Mouse (Mus musculus) intestine, embryonic 16.5 days (tissue): ENCODE measurements around the gene Cct2. TPM values are rescaled to one million over a fixed set of nuclear protein-coding genes. Genes with fewer than 3 reads are reported as not detected.

Source experiments
- ATAC-seq: fragments of 200-750 bp; cut with Nextera tagmentation; 2 replicates; pipeline ENCODE4 v1.8.0; 2017; ENCODE audit warnings: moderate TSS enrichment, moderate library complexity
- H3K27ac ChIP-seq: fragments of 300-500 bp; sonication (generic); 2 replicates; pipeline ENCODE4 v1.5.1; 2014; ENCODE audit warnings: mild to moderate bottlenecking, low read length
- H3K27me3 ChIP-seq: fragments of 300-500 bp; sonication (generic); replicated peaks from 2 replicates; pipeline ENCODE4 v1.6.1; 2014; ENCODE audit warnings: low read length, control low read depth, mixed read lengths; ENCODE audit not compliant: control insufficient read depth, insufficient read depth
- H3K36me3 ChIP-seq: fragments of 300-500 bp; sonication (generic); 2 replicates; pipeline ENCODE4 v1.6.1; 2014; ENCODE audit warnings: low read length, control low read depth; ENCODE audit not compliant: control insufficient read depth, insufficient read depth
- H3K4me1 ChIP-seq: fragments of 300-500 bp; sonication (generic); 2 replicates; pipeline ENCODE4 v1.6.1; 2014; ENCODE audit warnings: low read length, control low read depth, mixed read lengths; ENCODE audit not compliant: control insufficient read depth, insufficient read depth
- H3K4me2 ChIP-seq: fragments of 300-500 bp; sonication (generic); 2 replicates; pipeline ENCODE4 v1.6.1; 2014; ENCODE audit warnings: low read depth, low read length, control low read depth
- H3K4me3 ChIP-seq: fragments of 300-500 bp; sonication (generic); 2 replicates; pipeline ENCODE4 v1.5.1; 2014; ENCODE audit warnings: mild to moderate bottlenecking, low read length
- H3K9ac ChIP-seq: fragments of 300-500 bp; sonication (generic); 2 replicates; pipeline ENCODE4 v1.6.1; 2014; ENCODE audit warnings: low read depth, low read length
- H3K9me3 ChIP-seq: fragments of 300-500 bp; sonication (generic); 2 replicates; pipeline ENCODE4 v1.6.1; 2016; ENCODE audit warnings: low read length, control low read depth; ENCODE audit not compliant: control insufficient read depth
- WGBS: fragments of 180-500 bp; shearing (Covaris S2); extraction: QIAGEN DNeasy Blood & Tissue Kit; methylation state at CpG from one replicate; pipeline ENCODE4 v1.1.7; 2014; 5-methylcytosine and 5-hydroxymethylcytosine counted together
- polyA plus RNA-seq: library from polyadenylated mRNA; unstranded; fragments of >200 nt; fragmentation: Nextera tagmentation; extraction: Ambion mirVana; gene quantifications from 2 replicates; pipeline ENCODE4 v1.2.1, GENCODE M21; 2015

Gene Cct2
- polyA plus RNA-seq, 1 experiment from 2014 or later, result 238 TPM

GRCm38 (mm10) chr10:117013689-117014390, 49.8 kb downstream of the Cct2 start:
- ATAC-seq, result peak; percentile 96
- 11% methylated on average over 12 of the region's 12 CpGs for WGBS
- Histone ChIP-seq H3K27me3 (no peaks in the 10 kb centered on the region), H3K9ac (no peak overlapping the region; the same call in 1 of the 2 replicates), H3K36me3 (no peaks in the 10 kb centered on the region), H3K4me2 (peak overlapping the region; percentile 30), H3K4me1 (peaks cover 5% of the 10 kb centered on the region; the same call in 1 of the 2 replicates), H3K9me3 (no peaks in the 10 kb centered on the region), H3K4me3 (peak overlapping the region; percentile 16; the same call in 1 of the 2 replicates), H3K27ac (no peak overlapping the region)

- no peaks in the 10 kb centered on the region for H3K27me3 ChIP-seq
- peaks cover 5% of the 10 kb centered on the region; the same call in 1 of the 2 replicates for H3K4me1 ChIP-seq
- no peaks in the 10 kb centered on the region for H3K36me3 ChIP-seq
- H3K27ac ChIP-seq, result no peak overlapping the region
- no peak overlapping the region for H3K4me3 ChIP-seq
- no peak overlapping the region for H3K4me2 ChIP-seq
- H3K9me3 ChIP-seq, result no peaks in the 10 kb centered on the region
- no peak overlapping the region for H3K9ac ChIP-seq
- WGBS, result 79% methylated on average over 8 of the region's 8 CpGs
- ATAC-seq, result no peak
These were observed 52.6 kb downstream of the Cct2 start for GRCm38 (mm10) chr10:117011047-117011446.

GRCm38 (mm10) chr10:117009691-117010090, 53.9 kb downstream of the Cct2 start:
- ATAC-seq, result no peak
- H3K36me3 ChIP-seq, result no peaks in the 10 kb centered on the region
- peaks cover 5% of the 10 kb centered on the region; the same call in 1 of the 2 replicates for H3K4me1 ChIP-seq
- no peak overlapping the region for H3K9ac ChIP-seq
- H3K27ac ChIP-seq, result no peak overlapping the region
- H3K4me2 ChIP-seq, result no peak overlapping the region
- WGBS, result 83% methylated on average over 6 of the region's 6 CpGs
- no peaks in the 10 kb centered on the region for H3K9me3 ChIP-seq
- no peaks in the 10 kb centered on the region for H3K27me3 ChIP-seq
- no peak overlapping the region for H3K4me3 ChIP-seq

GRCm38 (mm10) chr10:117005707-117006464, 57.7 kb downstream of the Cct2 start:
- Histone ChIP-seq H3K9ac (no peak overlapping the region), H3K4me1 (no peaks in the 10 kb centered on the region), H3K36me3 (no peaks in the 10 kb centered on the region), H3K27ac (no peak overlapping the region), H3K27me3 (no peaks in the 10 kb centered on the region), H3K9me3 (no peaks in the 10 kb centered on the region), H3K4me3 (no peak overlapping the region), H3K4me2 (no peak overlapping the region)
- ATAC-seq, result peak; percentile 73
- WGBS, result 48% methylated on average over 12 of the region's 12 CpGs

GRCm38 (mm10) chr10:117004695-117005094, 58.9 kb downstream of the Cct2 start:
- Histone ChIP-seq H3K27ac (no peak overlapping the region), H3K9me3 (no peaks in the 10 kb centered on the region), H3K4me2 (no peak overlapping the region), H3K4me1 (no peaks in the 10 kb centered on the region), H3K9ac (no peak overlapping the region), H3K36me3 (no peaks in the 10 kb centered on the region), H3K27me3 (no peaks in the 10 kb centered on the region), H3K4me3 (no peak overlapping the region)
- WGBS, result 83% methylated on average over 5 of the region's 5 CpGs
- ATAC-seq, result no peak

Other genes with a start within 250 kb of the Cct2 start
- 9.4 and 10.2 TPM in 2 replicates for gene Myrfl, start 166.9 kb downstream of the Cct2 start, polyA plus RNA-seq
- 32.8 and 34.4 TPM in 2 replicates for gene Rab3ip, start 113.0 kb downstream of the Cct2 start, polyA plus RNA-seq
- not detected in 2 replicates for gene Gm10271, start 91.2 kb downstream of the Cct2 start, polyA plus RNA-seq
- gene Best3, start 77.5 kb downstream of the Cct2 start, polyA plus RNA-seq, result not detected in 2 replicates
- gene Lrrc10, start 18.5 kb downstream of the Cct2 start, polyA plus RNA-seq, result not detected in 2 replicates
- gene Frs2, start 84.7 kb upstream of the Cct2 start, polyA plus RNA-seq, result 13.9 and 15.6 TPM in 2 replicates
- 52.2 and 54.8 TPM in 2 replicates for gene Yeats4, start 160.7 kb upstream of the Cct2 start, polyA plus RNA-seq
- not detected in 2 replicates for gene 9530003J23Rik, start 174.9 kb upstream of the Cct2 start, polyA plus RNA-seq
- gene Lyz2, start 218.5 kb upstream of the Cct2 start, polyA plus RNA-seq, result 80.2 and 93.1 TPM in 2 replicates
- gene Lyz1, start 229.1 kb upstream of the Cct2 start, polyA plus RNA-seq, result 17.3 and 17.7 TPM in 2 replicates